Mouse (Mus musculus): ENCODE measurements around the gene Olfr917. TPM values are rescaled to one million over a fixed set of nuclear protein-coding genes. Genes with fewer than 3 reads are reported as not detected.

Olfr917 gene
- not detected in 2 replicates for total RNA-seq (2023)

DNA sequence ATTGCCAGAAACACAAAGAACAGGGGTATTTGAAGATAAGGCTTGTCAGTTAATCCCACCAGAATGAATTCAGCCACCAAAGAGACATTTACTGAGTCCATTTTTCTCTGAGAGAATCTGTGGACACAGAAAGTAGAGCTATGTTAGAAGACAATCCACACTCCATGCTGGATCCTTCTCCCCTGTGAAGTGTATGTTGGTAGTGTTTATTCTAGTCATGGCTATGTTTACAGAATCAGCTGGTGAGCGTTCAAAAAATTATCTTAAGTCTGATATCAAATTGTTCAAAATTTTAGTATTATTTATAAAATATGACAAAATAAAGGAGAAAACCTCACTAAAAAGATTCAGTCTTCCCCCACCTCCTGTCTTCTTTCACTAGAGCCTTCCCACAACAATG, at the start of gene Olfr917:
Gene Olfr917 (minus strand): TSS at position 101 of the 400 bp plus-strand sequence.

DNA sequence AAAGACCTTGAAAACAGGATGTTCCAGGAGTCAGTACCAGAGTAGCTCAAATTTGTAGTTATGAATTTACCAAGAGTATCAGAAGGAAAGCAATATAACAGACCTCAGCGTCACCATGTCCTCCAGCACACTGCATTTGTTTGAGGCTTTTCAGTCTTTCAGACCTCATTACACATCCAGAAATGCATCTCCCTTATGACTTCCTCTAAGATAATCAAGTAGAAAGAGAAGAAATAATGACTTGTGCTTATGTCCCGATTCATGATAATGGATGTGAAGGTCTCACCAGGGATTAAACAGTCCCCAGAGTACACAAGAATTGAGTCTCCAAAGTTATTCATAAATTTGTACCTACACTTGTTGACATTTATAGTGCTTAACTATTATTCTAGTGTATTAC, 8.9 kb upstream of the Olfr917 start, which contains the start of gene Olfr918:
Gene Olfr918 (minus strand): TSS at position 101 of the 400 bp plus-strand sequence.

DNA sequence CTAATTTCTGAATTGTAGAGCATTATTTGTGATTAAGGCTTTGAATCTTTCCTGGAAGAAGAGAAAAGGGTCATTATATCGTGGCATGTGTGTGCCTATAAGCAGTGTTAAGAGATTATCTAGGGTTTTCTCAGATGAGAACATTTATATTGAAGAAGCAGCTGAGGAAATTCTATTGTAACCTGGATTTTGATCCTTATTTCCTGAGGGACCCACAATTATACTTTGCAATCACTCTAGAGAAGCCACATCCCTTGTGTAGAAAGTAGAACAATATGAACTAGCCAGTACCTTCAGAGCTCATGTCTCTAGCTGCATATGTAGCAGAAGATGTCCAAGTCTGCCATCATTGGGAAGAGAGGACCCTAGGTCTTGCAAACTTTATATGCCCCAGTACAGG, 5.9 kb downstream of the Olfr917 start, which contains the start of gene Olfr916:
Gene Olfr916 (minus strand): TSS at position 101 of the 400 bp plus-strand sequence.

Other genes with a start within 250 kb of the Olfr917 start
- not detected in 2 replicates for gene Olfr901, start 236.4 kb downstream of the Olfr917 start, total RNA-seq (2023)
- gene Olfr902, start 218.2 kb downstream of the Olfr917 start, total RNA-seq (2023): not detected in 2 replicates
- not detected in 2 replicates for gene Olfr904, start 202.7 kb downstream of the Olfr917 start, total RNA-seq (2023)
- gene Olfr905, start 194.7 kb downstream of the Olfr917 start, total RNA-seq (2023): 0.14 TPM in 1 of 2 replicates, not detected in the other
- gene Olfr906, start 178.8 kb downstream of the Olfr917 start, total RNA-seq (2023): not detected in 2 replicates
- gene Olfr907, start 170.0 kb downstream of the Olfr917 start, total RNA-seq (2023): not detected in 2 replicates
- not detected in 2 replicates for gene Olfr911-ps1, start 144.3 kb downstream of the Olfr917 start, total RNA-seq (2023)
- gene Olfr910, start 128.0 kb downstream of the Olfr917 start, total RNA-seq (2023): not detected in 2 replicates
- gene Olfr912, start 85.7 kb downstream of the Olfr917 start, total RNA-seq (2023): not detected in 2 replicates
- not detected in 2 replicates for gene Olfr913, start 73.1 kb downstream of the Olfr917 start, total RNA-seq (2023)
- gene Olfr914, start 60.7 kb downstream of the Olfr917 start, total RNA-seq (2023): not detected in 2 replicates
- not detected in 2 replicates for gene Olfr916, start 6.0 kb downstream of the Olfr917 start, total RNA-seq (2023)
- not detected in 2 replicates for gene Olfr918, start 8.8 kb upstream of the Olfr917 start, total RNA-seq (2023)
- gene Olfr919, start 37.8 kb upstream of the Olfr917 start, total RNA-seq (2023): not detected in 2 replicates
- gene Vwa5a, start 52.4 kb upstream of the Olfr917 start, total RNA-seq (2023): 24.1 and 27.6 TPM in 2 replicates
- gene Olfr920, start 86.5 kb upstream of the Olfr917 start, total RNA-seq (2023): 0.16 TPM in 1 of 2 replicates, not detected in the other
- not detected in 2 replicates for gene Olfr921, start 107.2 kb upstream of the Olfr917 start, total RNA-seq (2023)
- gene Olfr922, start 148.8 kb upstream of the Olfr917 start, total RNA-seq (2023): not detected in 2 replicates
- not detected in 2 replicates for gene Olfr923, start 160.7 kb upstream of the Olfr917 start, total RNA-seq (2023)
- gene Olfr924, start 178.6 kb upstream of the Olfr917 start, total RNA-seq (2023): not detected in 2 replicates
- gene Olfr26, start 189.2 kb upstream of the Olfr917 start, total RNA-seq (2023): not detected in 2 replicates
- gene Olfr926, start 211.3 kb upstream of the Olfr917 start, total RNA-seq (2023): not detected in 2 replicates

All from neutrophil, adult 65 days (primary cell).